Mouse (Mus musculus): ENCODE data around the gene Ndufb5. TPM values are rescaled to one million over a fixed set of nuclear protein-coding genes. Genes with fewer than 3 reads are reported as not detected.
"Not testable (repeated sequence)": the region's sequence is repeated elsewhere in the genome, so short reads cannot be mapped to it uniquely, and the experiment has no call there.

Gene Ndufb5
- polyA plus RNA-seq, 1 experiment = 210 TPM

- TF ChIP-seq CTCF (IDR thresholded peaks at IDR 0.05; ENCODE audit: borderline replicate concordance, extremely low read depth, insufficient read depth, insufficient read length) (no peak), POLR2A (IDR thresholded peaks at IDR 0.05; ENCODE audit: borderline replicate concordance, extremely low read depth, insufficient read depth, insufficient read length, poor library complexity, severe bottlenecking) (no peak)
- DNase-seq (ENCODE audit: low read depth) = no peak
These were observed 28.8 kb upstream of the Ndufb5 start for GRCm38 (mm10) chr3:32708052-32708367.

- TF ChIP-seq POLR2A (IDR thresholded peaks at IDR 0.05; ENCODE audit: borderline replicate concordance, extremely low read depth, insufficient read depth, insufficient read length, poor library complexity, severe bottlenecking) (peak; percentile 49; the same call in 1 of the 2 replicates), CTCF (IDR thresholded peaks at IDR 0.05; ENCODE audit: borderline replicate concordance, extremely low read depth, insufficient read depth, insufficient read length) (no peak)
- DNase-seq (ENCODE audit: low read depth) = peak; percentile 100
These were observed 28.2 kb upstream of the Ndufb5 start for GRCm38 (mm10) chr3:32708368-32709231.

- TF ChIP-seq CTCF (IDR thresholded peaks at IDR 0.05; ENCODE audit: borderline replicate concordance, extremely low read depth, insufficient read depth, insufficient read length) (no peak), POLR2A (IDR thresholded peaks at IDR 0.05; ENCODE audit: borderline replicate concordance, extremely low read depth, insufficient read depth, insufficient read length, poor library complexity, severe bottlenecking) (no peak)
- no peak for DNase-seq (ENCODE audit: low read depth)
These were observed 27.4 kb upstream of the Ndufb5 start for GRCm38 (mm10) chr3:32709388-32709787.

- TF ChIP-seq POLR2A (IDR thresholded peaks at IDR 0.05; ENCODE audit: borderline replicate concordance, extremely low read depth, insufficient read depth, insufficient read length, poor library complexity, severe bottlenecking) (no peak), CTCF (IDR thresholded peaks at IDR 0.05; ENCODE audit: borderline replicate concordance, extremely low read depth, insufficient read depth, insufficient read length) (no peak)
- no peak for DNase-seq (ENCODE audit: low read depth)
These were observed 23.1 kb upstream of the Ndufb5 start for GRCm38 (mm10) chr3:32713711-32714110.

GRCm38 (mm10) chr3:32717403-32717802, 19.4 kb upstream of the Ndufb5 start:
- not testable (repeated sequence) for DNase-seq (ENCODE audit: low read depth)

GRCm38 (mm10) chr3:32718271-32718670, 18.5 kb upstream of the Ndufb5 start:
- no peak for TF ChIP-seq CTCF (IDR thresholded peaks at IDR 0.05; ENCODE audit: borderline replicate concordance, extremely low read depth, insufficient read depth, insufficient read length)
- TF ChIP-seq POLR2A (IDR thresholded peaks at IDR 0.05; ENCODE audit: borderline replicate concordance, extremely low read depth, insufficient read depth, insufficient read length, poor library complexity, severe bottlenecking) = no peak
- no peak for DNase-seq (ENCODE audit: low read depth)

GRCm38 (mm10) chr3:32724191-32724590, 12.6 kb upstream of the Ndufb5 start:
- TF ChIP-seq CTCF (IDR thresholded peaks at IDR 0.05; ENCODE audit: borderline replicate concordance, extremely low read depth, insufficient read depth, insufficient read length) (no peak), POLR2A (IDR thresholded peaks at IDR 0.05; ENCODE audit: borderline replicate concordance, extremely low read depth, insufficient read depth, insufficient read length, poor library complexity, severe bottlenecking) (no peak)
- no peak for DNase-seq (ENCODE audit: low read depth)

GRCm38 (mm10) chr3:32725951-32726350, 10.8 kb upstream of the Ndufb5 start:
- TF ChIP-seq CTCF (IDR thresholded peaks at IDR 0.05; ENCODE audit: borderline replicate concordance, extremely low read depth, insufficient read depth, insufficient read length) = no peak
- no peak for TF ChIP-seq POLR2A (IDR thresholded peaks at IDR 0.05; ENCODE audit: borderline replicate concordance, extremely low read depth, insufficient read depth, insufficient read length, poor library complexity, severe bottlenecking)

GRCm38 (mm10) chr3:32727861-32728260, 8.9 kb upstream of the Ndufb5 start:
- TF ChIP-seq POLR2A (IDR thresholded peaks at IDR 0.05; ENCODE audit: borderline replicate concordance, extremely low read depth, insufficient read depth, insufficient read length, poor library complexity, severe bottlenecking) (no peak), CTCF (IDR thresholded peaks at IDR 0.05; ENCODE audit: borderline replicate concordance, extremely low read depth, insufficient read depth, insufficient read length) (no peak)
- DNase-seq (ENCODE audit: low read depth) = no peak

More at GRCm38 (mm10) chr3:32725951-32726350, 10.8 kb upstream of the Ndufb5 start:
- DNase-seq (ENCODE audit: low read depth) = no peak

- TF ChIP-seq POLR2A (IDR thresholded peaks at IDR 0.05; ENCODE audit: borderline replicate concordance, extremely low read depth, insufficient read depth, insufficient read length, poor library complexity, severe bottlenecking) (no peak), CTCF (IDR thresholded peaks at IDR 0.05; ENCODE audit: borderline replicate concordance, extremely low read depth, insufficient read depth, insufficient read length) (no peak)
- DNase-seq (ENCODE audit: low read depth) = no peak
These were observed 424 bp downstream of the Ndufb5 start, which contains the start of gene Mrpl47 for GRCm38 (mm10) chr3:32737172-32737655. TSS of gene Mrpl47 (minus strand) at chr3:32737605.

- TF ChIP-seq CTCF (IDR thresholded peaks at IDR 0.05; ENCODE audit: borderline replicate concordance, extremely low read depth, insufficient read depth, insufficient read length) = no peak
- TF ChIP-seq POLR2A (IDR thresholded peaks at IDR 0.05; ENCODE audit: borderline replicate concordance, extremely low read depth, insufficient read depth, insufficient read length, poor library complexity, severe bottlenecking) = no peak
- DNase-seq (ENCODE audit: low read depth) = no peak
These were observed 1.8 kb downstream of the Ndufb5 start for GRCm38 (mm10) chr3:32738549-32738948.

- TF ChIP-seq POLR2A (IDR thresholded peaks at IDR 0.05; ENCODE audit: borderline replicate concordance, extremely low read depth, insufficient read depth, insufficient read length, poor library complexity, severe bottlenecking) = no peak
- no peak for DNase-seq (ENCODE audit: low read depth)
These were observed 5.5 kb downstream of the Ndufb5 start for GRCm38 (mm10) chr3:32742276-32742780.

All from brain, embryonic 14.5 days (tissue).